Mouse (Mus musculus) lung, embryonic 14.5 days (tissue): ENCODE measurements at regions not wholly inside any gene's neighbourhood (a gene's known extent, or its start where the extent isn't known, plus 50 kb on each side); places are given as distances from the start of the nearest gene placed in this dataset.
A peak's percentile ranks its signal among the peaks of the same experiment; 100 is the strongest.

Source experiments
- ATAC-seq: fragments of 200-750 bp; cut with Nextera tagmentation; 2 replicates; pipeline ENCODE4 v1.8.0; 2017; ENCODE audit warnings: mild to moderate bottlenecking, moderate TSS enrichment, moderate library complexity; ENCODE audit not compliant: insufficient read depth
- DNase-seq: peaks from one replicate; pipeline ENCODE4 v3.0.0-alpha.2; 2015
- H3K27ac ChIP-seq: fragments of 300-500 bp; sonication (generic); 2 replicates; pipeline ENCODE4 v1.5.1; 2014; ENCODE audit warnings: low read depth, mild to moderate bottlenecking, moderate library complexity
- H3K27me3 ChIP-seq: fragments of 300-500 bp; sonication (generic); 2 replicates; pipeline ENCODE4 v1.6.1; 2014; ENCODE audit warnings: low read length, control low read depth; ENCODE audit not compliant: insufficient read depth
- H3K36me3 ChIP-seq: fragments of 300-500 bp; sonication (generic); 2 replicates; pipeline ENCODE4 v1.6.1; 2014; ENCODE audit warnings: control low read depth; ENCODE audit not compliant: insufficient read depth
- H3K4me1 ChIP-seq: fragments of 300-500 bp; sonication (generic); 2 replicates; pipeline ENCODE4 v1.6.1; 2014; ENCODE audit warnings: antibody characterized with exemption, control low read depth; ENCODE audit not compliant: insufficient read depth
- H3K4me2 ChIP-seq: fragments of 300-500 bp; sonication (generic); 2 replicates; pipeline ENCODE4 v1.6.1; 2014; ENCODE audit warnings: mild to moderate bottlenecking
- H3K4me3 ChIP-seq: fragments of 300-500 bp; sonication (generic); 2 replicates; pipeline ENCODE4 v1.5.1; 2014; ENCODE audit warnings: low read depth, low read length
- H3K9ac ChIP-seq: fragments of 300-500 bp; sonication (generic); 2 replicates; pipeline ENCODE4 v1.6.1; 2014
- H3K9me3 ChIP-seq: fragments of 300-500 bp; sonication (generic); 2 replicates; pipeline ENCODE4 v1.6.1; 2016; ENCODE audit warnings: low read depth, low read length, control low read depth
- CTCF ChIP-seq: IDR thresholded peaks from 2 replicates; pipeline ENCODE4 v1.5.1; 2016; ENCODE audit warnings: antibody characterized with exemption, low read depth
- WGBS: fragments of 180-500 bp; shearing (Covaris S2); extraction: QIAGEN DNeasy Blood & Tissue Kit; methylation state at CpG from one replicate; pipeline ENCODE4 v1.1.7; 2014; 5-methylcytosine and 5-hydroxymethylcytosine counted together

- no peak for TF ChIP-seq CTCF
- no peaks in the 10 kb centered on the region for H3K4me1 ChIP-seq
- ATAC-seq, result no peak
- no peak overlapping the region for H3K9ac ChIP-seq
- whole genome bisulfite sequencing, result 48% methylated on average over 8 of the region's 8 CpGs
- H3K36me3 ChIP-seq, result no peaks in the 10 kb centered on the region
- no peak overlapping the region for H3K4me3 ChIP-seq
- H3K4me2 ChIP-seq, result no peak overlapping the region
- no peak for DNase-seq
- H3K9me3 ChIP-seq, result no peaks in the 10 kb centered on the region; the same call in 1 of the 2 replicates
- H3K27ac ChIP-seq, result no peak overlapping the region
- no peaks in the 10 kb centered on the region for H3K27me3 ChIP-seq
Observed at GRCm38 (mm10) chr4:142761577-142761976, 451.2 kb downstream of the Prdm2 start.

GRCm38 (mm10) chr4:142758102-142758501, 454.7 kb downstream of the Prdm2 start:
- Histone ChIP-seq H3K36me3 (no peaks in the 10 kb centered on the region), H3K4me2 (no peak overlapping the region), H3K9ac (no peak overlapping the region), H3K4me3 (no peak overlapping the region), H3K4me1 (no peaks in the 10 kb centered on the region), H3K9me3 (no peaks in the 10 kb centered on the region), H3K27me3 (no peaks in the 10 kb centered on the region), H3K27ac (no peak overlapping the region)
- ATAC-seq, result no peak
- no peak for DNase-seq
- WGBS, result 77% methylated on average over 3 of the region's 3 CpGs
- no peak for TF ChIP-seq CTCF

- DNase-seq, result peak; percentile 67
- no peak for TF ChIP-seq CTCF
- Histone ChIP-seq H3K9me3 (no peaks in the 10 kb centered on the region), H3K27me3 (no peaks in the 10 kb centered on the region), H3K36me3 (no peaks in the 10 kb centered on the region), H3K4me2 (no peak overlapping the region), H3K27ac (no peak overlapping the region), H3K9ac (no peak overlapping the region), H3K4me1 (no peaks in the 10 kb centered on the region), H3K4me3 (no peak overlapping the region)
- peak; percentile 86 for ATAC-seq
- 35% methylated on average over 6 of the region's 6 CpGs for WGBS
Observed at GRCm38 (mm10) chr4:142756332-142756731, 456.5 kb downstream of the Prdm2 start.

GRCm38 (mm10) chr4:142749918-142750317, 462.9 kb downstream of the Prdm2 start:
- 43% methylated on average over 8 of the region's 8 CpGs for WGBS
- Histone ChIP-seq H3K36me3 (no peaks in the 10 kb centered on the region), H3K9me3 (no peaks in the 10 kb centered on the region), H3K27me3 (no peaks in the 10 kb centered on the region), H3K9ac (no peak overlapping the region), H3K4me3 (no peak overlapping the region), H3K27ac (no peak overlapping the region), H3K4me2 (no peak overlapping the region), H3K4me1 (no peaks in the 10 kb centered on the region)
- ATAC-seq, result no peak
- DNase-seq, result no peak
- TF ChIP-seq CTCF, result no peak

- Histone ChIP-seq H3K4me2 (no peak overlapping the region), H3K27me3 (no peaks in the 10 kb centered on the region), H3K36me3 (no peaks in the 10 kb centered on the region), H3K9ac (no peak overlapping the region), H3K27ac (no peak overlapping the region), H3K4me1 (no peaks in the 10 kb centered on the region), H3K9me3 (no peaks in the 10 kb centered on the region), H3K4me3 (no peak overlapping the region)
- TF ChIP-seq CTCF, result no peak
- DNase-seq, result no peak
- ATAC-seq, result no peak
- 86% methylated on average over 4 of the region's 4 CpGs for WGBS
Observed at GRCm38 (mm10) chr4:142723554-142723907, 484.3 kb upstream of the Kazn start.

- no peak overlapping the region for H3K27ac ChIP-seq
- TF ChIP-seq CTCF, result no peak
- DNase-seq (peak; percentile 2), ATAC-seq (no peak)
- no peak overlapping the region for H3K4me2 ChIP-seq
- H3K9ac ChIP-seq, result no peak overlapping the region
- H3K4me1 ChIP-seq, result no peaks in the 10 kb centered on the region
- no peaks in the 10 kb centered on the region for H3K9me3 ChIP-seq
- H3K36me3 ChIP-seq, result no peaks in the 10 kb centered on the region
- H3K4me3 ChIP-seq, result no peak overlapping the region
- H3K27me3 ChIP-seq, result no peaks in the 10 kb centered on the region
- 51% methylated on average over 3 of the region's 3 CpGs for WGBS
Observed at GRCm38 (mm10) chr4:142722845-142723553, 483.8 kb upstream of the Kazn start.

GRCm38 (mm10) chr4:142701606-142702005, 462.4 kb upstream of the Kazn start:
- WGBS, result 81% methylated on average over 5 of the region's 5 CpGs
- no peak for TF ChIP-seq CTCF
- DNase-seq (no peak), ATAC-seq (no peak)
- Histone ChIP-seq H3K36me3 (no peaks in the 10 kb centered on the region), H3K4me3 (no peak overlapping the region), H3K4me2 (no peak overlapping the region), H3K27me3 (no peaks in the 10 kb centered on the region), H3K27ac (no peak overlapping the region), H3K9me3 (no peaks in the 10 kb centered on the region), H3K4me1 (no peaks in the 10 kb centered on the region), H3K9ac (no peak overlapping the region)
